Mouse (Mus musculus): Measurements from ENCODE around the gene Slc35f4.

The Slc35f4 gene

GRCm38 (mm10) chr14:49308591-49308990 is 217.3 kb downstream of the Slc35f4 start:
- TF ChIP-seq GATA4 (IDR thresholded peaks at IDR 0.05; ENCODE audit: insufficient replicate concordance, low read length), result no peak

- no peak for TF ChIP-seq GATA4 (IDR thresholded peaks at IDR 0.05; ENCODE audit: insufficient replicate concordance, low read length)
Measured at GRCm38 (mm10) chr14:49307842-49308241, 218.0 kb downstream of the Slc35f4 start.

GRCm38 (mm10) chr14:49305534-49306409 is 220.1 kb downstream of the Slc35f4 start:
- TF ChIP-seq GATA4 (IDR thresholded peaks at IDR 0.05; ENCODE audit: insufficient replicate concordance, low read length), result no peak

GRCm38 (mm10) chr14:49302271-49302857 is 223.5 kb downstream of the Slc35f4 start:
- no peak for TF ChIP-seq GATA4 (IDR thresholded peaks at IDR 0.05; ENCODE audit: insufficient replicate concordance, low read length)

GRCm38 (mm10) chr14:49300981-49301619 is 224.7 kb downstream of the Slc35f4 start:
- TF ChIP-seq GATA4 (IDR thresholded peaks at IDR 0.05; ENCODE audit: insufficient replicate concordance, low read length), result no peak

GRCm38 (mm10) chr14:49300326-49300725 is 225.5 kb downstream of the Slc35f4 start:
- no peak for TF ChIP-seq GATA4 (IDR thresholded peaks at IDR 0.05; ENCODE audit: insufficient replicate concordance, low read length)

GRCm38 (mm10) chr14:49293802-49294449 is 231.9 kb downstream of the Slc35f4 start:
- no peak for TF ChIP-seq GATA4 (IDR thresholded peaks at IDR 0.05; ENCODE audit: insufficient replicate concordance, low read length)

GRCm38 (mm10) chr14:49290029-49290745 is 235.7 kb downstream of the Slc35f4 start:
- TF ChIP-seq GATA4 (IDR thresholded peaks at IDR 0.05; ENCODE audit: insufficient replicate concordance, low read length), result no peak

GRCm38 (mm10) chr14:49283784-49284655 is 241.8 kb downstream of the Slc35f4 start:
- no peak for TF ChIP-seq GATA4 (IDR thresholded peaks at IDR 0.05; ENCODE audit: insufficient replicate concordance, low read length)

GRCm38 (mm10) chr14:49278880-49279279 is 247.0 kb downstream of the Slc35f4 start:
- TF ChIP-seq GATA4 (IDR thresholded peaks at IDR 0.05; ENCODE audit: insufficient replicate concordance, low read length), result no peak

- TF ChIP-seq GATA4 (IDR thresholded peaks at IDR 0.05; ENCODE audit: insufficient replicate concordance, low read length), result no peak
Measured at GRCm38 (mm10) chr14:49277642-49278041, 248.2 kb downstream of the Slc35f4 start.

GRCm38 (mm10) chr14:49275376-49275775 is 250.5 kb downstream of the Slc35f4 start:
- no peak for TF ChIP-seq GATA4 (IDR thresholded peaks at IDR 0.05; ENCODE audit: insufficient replicate concordance, low read length)

GRCm38 (mm10) chr14:49265286-49266002 is 260.4 kb downstream of the Slc35f4 start:
- TF ChIP-seq GATA4 (IDR thresholded peaks at IDR 0.05; ENCODE audit: insufficient replicate concordance, low read length), result no peak

All from liver, adult (tissue).